Mouse (Mus musculus): ENCODE data around the gene Eif5. TPM values are rescaled to one million over a fixed set of nuclear protein-coding genes. Genes with fewer than 3 reads are reported as not detected.

Gene Eif5
- polyA plus RNA-seq, 1 experiment, result 48.5 TPM

GRCm38 (mm10) chr12:111558655-111559054, 20.8 kb downstream of the Eif5 start:
- Histone ChIP-seq H3K4me1 (ENCODE audit: control insufficient read depth, insufficient read depth, low read length) (no peaks in the 10 kb centered on the region), H3K4me3 (replicated peaks; ENCODE audit: extremely low read depth, low read depth, low read length) (no peak overlapping the region)
- no peak for DNase-seq
- 69% methylated on average over 2 of the region's 2 CpGs for WGBS
- TF ChIP-seq POLR2A (IDR thresholded peaks at IDR 0.05; ENCODE audit: borderline replicate concordance, extremely low read depth, low read depth, low read length), result no peak
- TF ChIP-seq CTCF (IDR thresholded peaks at IDR 0.05; ENCODE audit: insufficient read depth, low read length), result no peak

GRCm38 (mm10) chr12:111559647-111560258, 21.9 kb downstream of the Eif5 start:
- DNase-seq, result no peak
- H3K4me3 ChIP-seq (replicated peaks; ENCODE audit: extremely low read depth, low read depth, low read length), result peak overlapping the region; percentile 6
- H3K4me1 ChIP-seq (ENCODE audit: control insufficient read depth, insufficient read depth, low read length), result no peaks in the 10 kb centered on the region
- 33% methylated on average over 18 of the region's 18 CpGs for WGBS
- TF ChIP-seq CTCF (IDR thresholded peaks at IDR 0.05; ENCODE audit: insufficient read depth, low read length), result no peak

GRCm38 (mm10) chr12:111560286-111560685, 22.5 kb downstream of the Eif5 start:
- TF ChIP-seq CTCF (IDR thresholded peaks at IDR 0.05; ENCODE audit: insufficient read depth, low read length), result no peak
- no peak for TF ChIP-seq POLR2A (IDR thresholded peaks at IDR 0.05; ENCODE audit: borderline replicate concordance, extremely low read depth, low read depth, low read length)
- Histone ChIP-seq H3K4me3 (replicated peaks; ENCODE audit: extremely low read depth, low read depth, low read length) (no peak overlapping the region), H3K4me1 (ENCODE audit: control insufficient read depth, insufficient read depth, low read length) (no peaks in the 10 kb centered on the region)
- 66% methylated on average over 5 of the region's 5 CpGs for WGBS
- no peak for DNase-seq

GRCm38 (mm10) chr12:111562276-111562814, 24.5 kb downstream of the Eif5 start:
- Histone ChIP-seq H3K4me1 (ENCODE audit: control insufficient read depth, insufficient read depth, low read length) (no peaks in the 10 kb centered on the region), H3K4me3 (replicated peaks; ENCODE audit: extremely low read depth, low read depth, low read length) (no peak overlapping the region)
- TF ChIP-seq POLR2A (IDR thresholded peaks at IDR 0.05; ENCODE audit: borderline replicate concordance, extremely low read depth, low read depth, low read length), result no peak
- TF ChIP-seq CTCF (IDR thresholded peaks at IDR 0.05; ENCODE audit: insufficient read depth, low read length), result no peak
- 31% methylated on average over 4 of the region's 4 CpGs for WGBS
- no peak for DNase-seq

- WGBS, result 49% methylated on average over 5 of the region's 5 CpGs
- Histone ChIP-seq H3K4me3 (replicated peaks; ENCODE audit: extremely low read depth, low read depth, low read length) (no peak overlapping the region), H3K4me1 (ENCODE audit: control insufficient read depth, insufficient read depth, low read length) (no peaks in the 10 kb centered on the region)
- TF ChIP-seq CTCF (IDR thresholded peaks at IDR 0.05; ENCODE audit: insufficient read depth, low read length), result 0 out of 2 replicates have a peak, but pooled peaks have one; percentile 4
- no peak for TF ChIP-seq POLR2A (IDR thresholded peaks at IDR 0.05; ENCODE audit: borderline replicate concordance, extremely low read depth, low read depth, low read length)
- DNase-seq, result no peak
Observed at GRCm38 (mm10) chr12:111563076-111563629, 25.3 kb downstream of the Eif5 start.

GRCm38 (mm10) chr12:111565363-111565762, 27.5 kb downstream of the Eif5 start:
- peak; percentile 40 for DNase-seq
- WGBS, result 54% methylated on average over 5 of the region's 5 CpGs
- no peak for TF ChIP-seq CTCF (IDR thresholded peaks at IDR 0.05; ENCODE audit: insufficient read depth, low read length)
- TF ChIP-seq POLR2A (IDR thresholded peaks at IDR 0.05; ENCODE audit: borderline replicate concordance, extremely low read depth, low read depth, low read length), result no peak
- no peaks in the 10 kb centered on the region for H3K4me1 ChIP-seq (ENCODE audit: control insufficient read depth, insufficient read depth, low read length)
- H3K4me3 ChIP-seq (replicated peaks; ENCODE audit: extremely low read depth, low read depth, low read length), result no peak overlapping the region

GRCm38 (mm10) chr12:111568836-111569235, 31.0 kb downstream of the Eif5 start:
- 53% methylated on average over 11 of the region's 11 CpGs for WGBS
- Histone ChIP-seq H3K4me1 (ENCODE audit: control insufficient read depth, insufficient read depth, low read length) (0 out of 2 replicates have a peak, but pooled peaks cover under 1% of the 10 kb centered on the region), H3K4me3 (replicated peaks; ENCODE audit: extremely low read depth, low read depth, low read length) (no peak overlapping the region)
- DNase-seq, result no peak
- no peak for TF ChIP-seq CTCF (IDR thresholded peaks at IDR 0.05; ENCODE audit: insufficient read depth, low read length)
- TF ChIP-seq POLR2A (IDR thresholded peaks at IDR 0.05; ENCODE audit: borderline replicate concordance, extremely low read depth, low read depth, low read length), result no peak

GRCm38 (mm10) chr12:111572406-111572805, 34.6 kb downstream of the Eif5 start:
- DNase-seq, result no peak
- Histone ChIP-seq H3K4me1 (ENCODE audit: control insufficient read depth, insufficient read depth, low read length) (peaks cover 10% of the 10 kb centered on the region), H3K4me3 (replicated peaks; ENCODE audit: extremely low read depth, low read depth, low read length) (no peak overlapping the region)
- TF ChIP-seq CTCF (IDR thresholded peaks at IDR 0.05; ENCODE audit: insufficient read depth, low read length) (no peak), POLR2A (IDR thresholded peaks at IDR 0.05; ENCODE audit: borderline replicate concordance, extremely low read depth, low read depth, low read length) (no peak)
- WGBS, result 62% methylated on average over 7 of the region's 7 CpGs

GRCm38 (mm10) chr12:111573315-111573714, 35.5 kb downstream of the Eif5 start:
- no peak for TF ChIP-seq CTCF (IDR thresholded peaks at IDR 0.05; ENCODE audit: insufficient read depth, low read length)
- TF ChIP-seq POLR2A (IDR thresholded peaks at IDR 0.05; ENCODE audit: borderline replicate concordance, extremely low read depth, low read depth, low read length), result no peak
- no peak overlapping the region for H3K4me3 ChIP-seq (replicated peaks; ENCODE audit: extremely low read depth, low read depth, low read length)
- WGBS, result 70% methylated on average over 6 of the region's 6 CpGs
- peaks cover 10% of the 10 kb centered on the region for H3K4me1 ChIP-seq (ENCODE audit: control insufficient read depth, insufficient read depth, low read length)
- no peak for DNase-seq
